Mouse (Mus musculus): ENCODE results near the gene Myb. TPM values are rescaled to one million over a fixed set of nuclear protein-coding genes. Genes with fewer than 3 reads are reported as not detected.

Myb gene
- polyA plus RNA-seq, 1 experiment from 2014 or later: 7.0 TPM

GRCm38 (mm10) chr10:21196646-21197116 is 35.9 kb upstream of the Myb start:
- Histone ChIP-seq H3K36me3 (ENCODE audit: control insufficient read depth, insufficient read depth, low read length) (no peaks in the 10 kb centered on the region), H3K27ac (replicated peaks; ENCODE audit: low read depth, low read length) (no peak overlapping the region), H3K9me3 (ENCODE audit: control insufficient read depth, low read length) (no peaks in the 10 kb centered on the region), H3K27me3 (ENCODE audit: control insufficient read depth, insufficient read depth, low read length) (no peaks in the 10 kb centered on the region), H3K4me1 (ENCODE audit: control insufficient read depth, insufficient read depth, low read length) (peaks cover 6% of the 10 kb centered on the region; the same call in 1 of the 2 replicates), H3K9ac (ENCODE audit: low read length) (no peak overlapping the region), H3K4me2 (ENCODE audit: low read depth, severe bottlenecking) (no peak overlapping the region), H3K4me3 (ENCODE audit: low read depth, low read length) (no peak overlapping the region)
- ATAC-seq (ENCODE audit: insufficient number of reproducible peaks, low FRiP score, low TSS enrichment, low read depth): no peak
- no peak for DNase-seq (ENCODE audit: low spot score)
- 82% methylated on average over 8 of the region's 8 CpGs for WGBS

GRCm38 (mm10) chr10:21195597-21195996 is 34.8 kb upstream of the Myb start:
- Histone ChIP-seq H3K9ac (ENCODE audit: low read length) (no peak overlapping the region), H3K4me2 (ENCODE audit: low read depth, severe bottlenecking) (no peak overlapping the region), H3K27me3 (ENCODE audit: control insufficient read depth, insufficient read depth, low read length) (no peaks in the 10 kb centered on the region), H3K9me3 (ENCODE audit: control insufficient read depth, low read length) (no peaks in the 10 kb centered on the region), H3K4me3 (ENCODE audit: low read depth, low read length) (no peak overlapping the region), H3K36me3 (ENCODE audit: control insufficient read depth, insufficient read depth, low read length) (no peaks in the 10 kb centered on the region), H3K27ac (replicated peaks; ENCODE audit: low read depth, low read length) (no peak overlapping the region), H3K4me1 (ENCODE audit: control insufficient read depth, insufficient read depth, low read length) (peaks cover 6% of the 10 kb centered on the region; the same call in 1 of the 2 replicates)
- DNase-seq (ENCODE audit: low spot score) (peak; percentile 54), ATAC-seq (ENCODE audit: insufficient number of reproducible peaks, low FRiP score, low TSS enrichment, low read depth) (no peak)
- WGBS: 10% methylated on average over 8 of the region's 8 CpGs

- Histone ChIP-seq H3K9ac (ENCODE audit: low read length) (no peak overlapping the region), H3K4me1 (ENCODE audit: control insufficient read depth, insufficient read depth, low read length) (peaks cover 6% of the 10 kb centered on the region; the same call in 1 of the 2 replicates), H3K27ac (replicated peaks; ENCODE audit: low read depth, low read length) (no peak overlapping the region), H3K36me3 (ENCODE audit: control insufficient read depth, insufficient read depth, low read length) (no peaks in the 10 kb centered on the region), H3K9me3 (ENCODE audit: control insufficient read depth, low read length) (no peaks in the 10 kb centered on the region), H3K27me3 (ENCODE audit: control insufficient read depth, insufficient read depth, low read length) (no peaks in the 10 kb centered on the region), H3K4me3 (ENCODE audit: low read depth, low read length) (no peak overlapping the region), H3K4me2 (ENCODE audit: low read depth, severe bottlenecking) (no peak overlapping the region)
- DNase-seq (ENCODE audit: low spot score) (no peak), ATAC-seq (ENCODE audit: insufficient number of reproducible peaks, low FRiP score, low TSS enrichment, low read depth) (no peak)
- 69% methylated on average over 3 of the region's 3 CpGs for WGBS
Measured at GRCm38 (mm10) chr10:21193935-21194505, 33.2 kb upstream of the Myb start.

GRCm38 (mm10) chr10:21193088-21193934 is 32.5 kb upstream of the Myb start:
- 44% methylated on average over 10 of the region's 10 CpGs for WGBS
- ATAC-seq (ENCODE audit: insufficient number of reproducible peaks, low FRiP score, low TSS enrichment, low read depth) (no peak), DNase-seq (ENCODE audit: low spot score) (no peak)
- H3K4me2 ChIP-seq (ENCODE audit: low read depth, severe bottlenecking): no peak overlapping the region
- no peaks in the 10 kb centered on the region for H3K9me3 ChIP-seq (ENCODE audit: control insufficient read depth, low read length)
- H3K27me3 ChIP-seq (ENCODE audit: control insufficient read depth, insufficient read depth, low read length): no peaks in the 10 kb centered on the region
- H3K9ac ChIP-seq (ENCODE audit: low read length): no peak overlapping the region
- no peak overlapping the region for H3K27ac ChIP-seq (replicated peaks; ENCODE audit: low read depth, low read length)
- H3K4me3 ChIP-seq (ENCODE audit: low read depth, low read length): no peak overlapping the region
- H3K4me1 ChIP-seq (ENCODE audit: control insufficient read depth, insufficient read depth, low read length): peaks cover 6% of the 10 kb centered on the region; the same call in 1 of the 2 replicates
- H3K36me3 ChIP-seq (ENCODE audit: control insufficient read depth, insufficient read depth, low read length): no peaks in the 10 kb centered on the region

- Histone ChIP-seq H3K9ac (ENCODE audit: low read length) (no peak overlapping the region), H3K27ac (replicated peaks; ENCODE audit: low read depth, low read length) (no peak overlapping the region), H3K27me3 (ENCODE audit: control insufficient read depth, insufficient read depth, low read length) (no peaks in the 10 kb centered on the region), H3K9me3 (ENCODE audit: control insufficient read depth, low read length) (no peaks in the 10 kb centered on the region), H3K36me3 (ENCODE audit: control insufficient read depth, insufficient read depth, low read length) (no peaks in the 10 kb centered on the region), H3K4me2 (ENCODE audit: low read depth, severe bottlenecking) (no peak overlapping the region), H3K4me1 (ENCODE audit: control insufficient read depth, insufficient read depth, low read length) (peaks cover 6% of the 10 kb centered on the region; the same call in 1 of the 2 replicates), H3K4me3 (ENCODE audit: low read depth, low read length) (no peak overlapping the region)
- no peak for ATAC-seq (ENCODE audit: insufficient number of reproducible peaks, low FRiP score, low TSS enrichment, low read depth)
- WGBS: 71% methylated on average over 10 of the region's 10 CpGs
- DNase-seq (ENCODE audit: low spot score): no peak
Measured at GRCm38 (mm10) chr10:21192436-21192835, 31.7 kb upstream of the Myb start.

- H3K4me3 ChIP-seq (ENCODE audit: low read depth, low read length): no peak overlapping the region
- ATAC-seq (ENCODE audit: insufficient number of reproducible peaks, low FRiP score, low TSS enrichment, low read depth): no peak
- 80% methylated on average over 9 of the region's 9 CpGs for WGBS
Measured at GRCm38 (mm10) chr10:21189756-21190397, 29.1 kb upstream of the Myb start.

GRCm38 (mm10) chr10:21189275-21189601 is 28.5 kb upstream of the Myb start:
- 24% methylated on average over 8 of the region's 8 CpGs for WGBS
- H3K27ac ChIP-seq (replicated peaks; ENCODE audit: low read depth, low read length): no peak overlapping the region
- ATAC-seq (ENCODE audit: insufficient number of reproducible peaks, low FRiP score, low TSS enrichment, low read depth): no peak
- no peaks in the 10 kb centered on the region for H3K36me3 ChIP-seq (ENCODE audit: control insufficient read depth, insufficient read depth, low read length)
- no peaks in the 10 kb centered on the region for H3K27me3 ChIP-seq (ENCODE audit: control insufficient read depth, insufficient read depth, low read length)
- no peak for DNase-seq (ENCODE audit: low spot score)
- no peak overlapping the region for H3K4me3 ChIP-seq (ENCODE audit: low read depth, low read length)
- H3K9me3 ChIP-seq (ENCODE audit: control insufficient read depth, low read length): no peaks in the 10 kb centered on the region
- no peak overlapping the region for H3K4me2 ChIP-seq (ENCODE audit: low read depth, severe bottlenecking)
- no peaks in the 10 kb centered on the region for H3K4me1 ChIP-seq (ENCODE audit: control insufficient read depth, insufficient read depth, low read length)
- H3K9ac ChIP-seq (ENCODE audit: low read length): no peak overlapping the region

More at GRCm38 (mm10) chr10:21189756-21190397, 29.1 kb upstream of the Myb start:
- Histone ChIP-seq H3K27ac (replicated peaks; ENCODE audit: low read depth, low read length) (no peak overlapping the region), H3K27me3 (ENCODE audit: control insufficient read depth, insufficient read depth, low read length) (no peaks in the 10 kb centered on the region), H3K4me1 (ENCODE audit: control insufficient read depth, insufficient read depth, low read length) (no peaks in the 10 kb centered on the region), H3K9me3 (ENCODE audit: control insufficient read depth, low read length) (no peaks in the 10 kb centered on the region), H3K9ac (ENCODE audit: low read length) (no peak overlapping the region), H3K4me2 (ENCODE audit: low read depth, severe bottlenecking) (no peak overlapping the region), H3K36me3 (ENCODE audit: control insufficient read depth, insufficient read depth, low read length) (no peaks in the 10 kb centered on the region)
- DNase-seq (ENCODE audit: low spot score): no peak

GRCm38 (mm10) chr10:21188564-21189274 is 27.9 kb upstream of the Myb start:
- WGBS: 29% methylated on average over 11 of the region's 11 CpGs
- ATAC-seq (ENCODE audit: insufficient number of reproducible peaks, low FRiP score, low TSS enrichment, low read depth): no peak
- Histone ChIP-seq H3K36me3 (ENCODE audit: control insufficient read depth, insufficient read depth, low read length) (no peaks in the 10 kb centered on the region), H3K9me3 (ENCODE audit: control insufficient read depth, low read length) (no peaks in the 10 kb centered on the region), H3K4me2 (ENCODE audit: low read depth, severe bottlenecking) (peak overlapping the region; percentile 47), H3K9ac (ENCODE audit: low read length) (0 out of 2 replicates have a peak overlapping the region, but pooled peaks have one; percentile 30), H3K4me3 (ENCODE audit: low read depth, low read length) (no peak overlapping the region; the same call in 1 of the 2 replicates), H3K27ac (replicated peaks; ENCODE audit: low read depth, low read length) (no peak overlapping the region), H3K27me3 (ENCODE audit: control insufficient read depth, insufficient read depth, low read length) (no peaks in the 10 kb centered on the region), H3K4me1 (ENCODE audit: control insufficient read depth, insufficient read depth, low read length) (no peaks in the 10 kb centered on the region)
- peak; percentile 60 for DNase-seq (ENCODE audit: low spot score)

All from limb, embryonic 11.5 days (tissue).